Mouse (Mus musculus): ENCODE results near the gene Wnt2. TPM values are rescaled to one million over a fixed set of nuclear protein-coding genes. Genes with fewer than 3 reads are reported as not detected.

Gene Wnt2
- polyA plus RNA-seq, 1 experiment from 2014 or later, result 0.24 TPM

GRCm38 (mm10) chr6:18031509-18032010, 1.2 kb upstream of the Wnt2 start:
- Histone ChIP-seq H3K36me3 (ENCODE audit: control insufficient read depth, insufficient read depth, low read length) (no peaks in the 10 kb centered on the region), H3K9me3 (ENCODE audit: control insufficient read depth, low read length) (no peaks in the 10 kb centered on the region), H3K4me2 (ENCODE audit: low read length) (peak overlapping the region; percentile 92), H3K27ac (replicated peaks; ENCODE audit: low read depth, low read length) (no peak overlapping the region), H3K9ac (replicated peaks; ENCODE audit: low read length) (peak overlapping the region; percentile 47), H3K4me3 (replicated peaks; ENCODE audit: low read depth, low read length) (peak overlapping the region; percentile 49), H3K27me3 (ENCODE audit: control insufficient read depth, insufficient read depth, low read length) (peaks cover 39% of the 10 kb centered on the region), H3K4me1 (ENCODE audit: control insufficient read depth, insufficient read depth, low read length) (peaks cover 17% of the 10 kb centered on the region)
- under 1% methylated on average over 29 of the region's 29 CpGs for WGBS
- peak; percentile 62 for ATAC-seq (ENCODE audit: low FRiP score, low TSS enrichment)
- peak; percentile 65 for DNase-seq

- Histone ChIP-seq H3K27ac (replicated peaks; ENCODE audit: low read depth, low read length) (no peak overlapping the region), H3K4me1 (ENCODE audit: control insufficient read depth, insufficient read depth, low read length) (peaks cover 17% of the 10 kb centered on the region), H3K9ac (replicated peaks; ENCODE audit: low read length) (no peak overlapping the region; the same call in 1 of the 2 replicates), H3K9me3 (ENCODE audit: control insufficient read depth, low read length) (no peaks in the 10 kb centered on the region), H3K27me3 (ENCODE audit: control insufficient read depth, insufficient read depth, low read length) (peaks cover 39% of the 10 kb centered on the region), H3K4me2 (ENCODE audit: low read length) (peak overlapping the region; percentile 92), H3K36me3 (ENCODE audit: control insufficient read depth, insufficient read depth, low read length) (no peaks in the 10 kb centered on the region), H3K4me3 (replicated peaks; ENCODE audit: low read depth, low read length) (peak overlapping the region; percentile 49)
- 8% methylated on average over 12 of the region's 12 CpGs for WGBS
- ATAC-seq (ENCODE audit: low FRiP score, low TSS enrichment) (peak; percentile 25), DNase-seq (peak; percentile 18)
Observed at GRCm38 (mm10) chr6:18030868-18031508, 603 bp upstream of the Wnt2 start.

GRCm38 (mm10) chr6:18024133-18024794, 6.1 kb downstream of the Wnt2 start:
- ATAC-seq (ENCODE audit: low FRiP score, low TSS enrichment) (no peak), DNase-seq (no peak)
- no peaks in the 10 kb centered on the region for H3K4me1 ChIP-seq (ENCODE audit: control insufficient read depth, insufficient read depth, low read length)
- H3K27me3 ChIP-seq (ENCODE audit: control insufficient read depth, insufficient read depth, low read length), result peaks cover 4% of the 10 kb centered on the region; the same call in 1 of the 2 replicates
- H3K4me2 ChIP-seq (ENCODE audit: low read length), result no peak overlapping the region
- H3K4me3 ChIP-seq (replicated peaks; ENCODE audit: low read depth, low read length), result no peak overlapping the region
- no peak overlapping the region for H3K9ac ChIP-seq (replicated peaks; ENCODE audit: low read length)
- no peaks in the 10 kb centered on the region for H3K9me3 ChIP-seq (ENCODE audit: control insufficient read depth, low read length)
- H3K27ac ChIP-seq (replicated peaks; ENCODE audit: low read depth, low read length), result no peak overlapping the region
- no peaks in the 10 kb centered on the region for H3K36me3 ChIP-seq (ENCODE audit: control insufficient read depth, insufficient read depth, low read length)
- WGBS, result 75% methylated on average over 8 of the region's 8 CpGs

- DNase-seq, result no peak
- H3K4me1 ChIP-seq (ENCODE audit: control insufficient read depth, insufficient read depth, low read length), result no peaks in the 10 kb centered on the region
- H3K27ac ChIP-seq (replicated peaks; ENCODE audit: low read depth, low read length), result no peak overlapping the region
- 76% methylated on average over 7 of the region's 7 CpGs for WGBS
- H3K27me3 ChIP-seq (ENCODE audit: control insufficient read depth, insufficient read depth, low read length), result no peaks in the 10 kb centered on the region
- no peak for ATAC-seq (ENCODE audit: low FRiP score, low TSS enrichment)
- H3K9me3 ChIP-seq (ENCODE audit: control insufficient read depth, low read length), result no peaks in the 10 kb centered on the region
- H3K36me3 ChIP-seq (ENCODE audit: control insufficient read depth, insufficient read depth, low read length), result no peaks in the 10 kb centered on the region
- no peak overlapping the region for H3K9ac ChIP-seq (replicated peaks; ENCODE audit: low read length)
- no peak overlapping the region for H3K4me2 ChIP-seq (ENCODE audit: low read length)
- no peak overlapping the region for H3K4me3 ChIP-seq (replicated peaks; ENCODE audit: low read depth, low read length)
Observed at GRCm38 (mm10) chr6:18013346-18013745, 17.0 kb downstream of the Wnt2 start.

- DNase-seq, result no peak
- no peak for ATAC-seq (ENCODE audit: low FRiP score, low TSS enrichment)
- WGBS, result 90% methylated on average over 3 of the region's 3 CpGs
- Histone ChIP-seq H3K4me3 (replicated peaks; ENCODE audit: low read depth, low read length) (no peak overlapping the region), H3K27me3 (ENCODE audit: control insufficient read depth, insufficient read depth, low read length) (no peaks in the 10 kb centered on the region), H3K4me2 (ENCODE audit: low read length) (no peak overlapping the region), H3K27ac (replicated peaks; ENCODE audit: low read depth, low read length) (no peak overlapping the region), H3K9me3 (ENCODE audit: control insufficient read depth, low read length) (no peaks in the 10 kb centered on the region), H3K9ac (replicated peaks; ENCODE audit: low read length) (no peak overlapping the region), H3K4me1 (ENCODE audit: control insufficient read depth, insufficient read depth, low read length) (no peaks in the 10 kb centered on the region), H3K36me3 (ENCODE audit: control insufficient read depth, insufficient read depth, low read length) (no peaks in the 10 kb centered on the region)
Observed at GRCm38 (mm10) chr6:18007356-18007755, 23.0 kb downstream of the Wnt2 start.

GRCm38 (mm10) chr6:18002065-18002464, 28.3 kb downstream of the Wnt2 start:
- Histone ChIP-seq H3K36me3 (ENCODE audit: control insufficient read depth, insufficient read depth, low read length) (no peaks in the 10 kb centered on the region), H3K4me3 (replicated peaks; ENCODE audit: low read depth, low read length) (no peak overlapping the region), H3K4me1 (ENCODE audit: control insufficient read depth, insufficient read depth, low read length) (no peaks in the 10 kb centered on the region), H3K9ac (replicated peaks; ENCODE audit: low read length) (no peak overlapping the region), H3K27me3 (ENCODE audit: control insufficient read depth, insufficient read depth, low read length) (no peaks in the 10 kb centered on the region), H3K4me2 (ENCODE audit: low read length) (no peak overlapping the region), H3K27ac (replicated peaks; ENCODE audit: low read depth, low read length) (no peak overlapping the region), H3K9me3 (ENCODE audit: control insufficient read depth, low read length) (no peaks in the 10 kb centered on the region)
- 91% methylated on average over 6 of the region's 6 CpGs for WGBS
- ATAC-seq (ENCODE audit: low FRiP score, low TSS enrichment) (no peak), DNase-seq (no peak)

- Histone ChIP-seq H3K9ac (replicated peaks; ENCODE audit: low read length) (no peak overlapping the region), H3K4me1 (ENCODE audit: control insufficient read depth, insufficient read depth, low read length) (no peaks in the 10 kb centered on the region), H3K9me3 (ENCODE audit: control insufficient read depth, low read length) (no peaks in the 10 kb centered on the region), H3K4me3 (replicated peaks; ENCODE audit: low read depth, low read length) (no peak overlapping the region), H3K27ac (replicated peaks; ENCODE audit: low read depth, low read length) (no peak overlapping the region), H3K36me3 (ENCODE audit: control insufficient read depth, insufficient read depth, low read length) (no peaks in the 10 kb centered on the region), H3K4me2 (ENCODE audit: low read length) (no peak overlapping the region), H3K27me3 (ENCODE audit: control insufficient read depth, insufficient read depth, low read length) (no peaks in the 10 kb centered on the region)
- ATAC-seq (ENCODE audit: low FRiP score, low TSS enrichment) (no peak), DNase-seq (no peak)
- 81% methylated on average over 4 of the region's 4 CpGs for WGBS
Observed at GRCm38 (mm10) chr6:17998497-17998896, 31.9 kb downstream of the Wnt2 start.

GRCm38 (mm10) chr6:17994956-17995790, 35.2 kb downstream of the Wnt2 start:
- H3K27me3 ChIP-seq (ENCODE audit: control insufficient read depth, insufficient read depth, low read length), result no peaks in the 10 kb centered on the region
- H3K4me3 ChIP-seq (replicated peaks; ENCODE audit: low read depth, low read length), result no peak overlapping the region
- H3K27ac ChIP-seq (replicated peaks; ENCODE audit: low read depth, low read length), result no peak overlapping the region
- H3K4me2 ChIP-seq (ENCODE audit: low read length), result no peak overlapping the region
- no peaks in the 10 kb centered on the region for H3K4me1 ChIP-seq (ENCODE audit: control insufficient read depth, insufficient read depth, low read length)
- H3K36me3 ChIP-seq (ENCODE audit: control insufficient read depth, insufficient read depth, low read length), result no peaks in the 10 kb centered on the region
- no peak overlapping the region for H3K9ac ChIP-seq (replicated peaks; ENCODE audit: low read length)
- DNase-seq (no peak), ATAC-seq (ENCODE audit: low FRiP score, low TSS enrichment) (no peak)
- no peaks in the 10 kb centered on the region for H3K9me3 ChIP-seq (ENCODE audit: control insufficient read depth, low read length)
- WGBS, result 79% methylated on average over 6 of the region's 6 CpGs

All from midbrain, embryonic 14.5 days (tissue).